Mouse (Mus musculus) right cerebral cortex, postnatal 10 days (tissue): ENCODE results near the gene Atxn1.
A peak's percentile ranks its signal among the peaks of the same experiment; 100 is the strongest.

ENCODE experiments used
- DNase-seq, 2 experiments: peaks; one replicate each; pipeline ENCODE4 v3.0.0; 2021; ENCODE audit warnings: low spot score in 2 of 2

Atxn1 gene

GRCm38 (mm10) chr13:45681196-45681595 is 283.6 kb downstream of the Atxn1 start:
- DNase-seq: no peak

GRCm38 (mm10) chr13:45680651-45681050 is 284.2 kb downstream of the Atxn1 start:
- no peak for DNase-seq

GRCm38 (mm10) chr13:45679096-45679495 is 285.7 kb downstream of the Atxn1 start:
- no peak for DNase-seq

GRCm38 (mm10) chr13:45672628-45673027 is 292.2 kb downstream of the Atxn1 start:
- DNase-seq: no peak

GRCm38 (mm10) chr13:45669969-45670368 is 294.8 kb downstream of the Atxn1 start:
- no peak for DNase-seq

GRCm38 (mm10) chr13:45662852-45663251 is 302.0 kb downstream of the Atxn1 start:
- no peak for DNase-seq

GRCm38 (mm10) chr13:45662216-45662615 is 302.6 kb downstream of the Atxn1 start:
- no peak for DNase-seq

- peak in 1 of 2 experiments; percentile 67 for DNase-seq
These were observed 303.3 kb downstream of the Atxn1 start for GRCm38 (mm10) chr13:45661283-45662185.

GRCm38 (mm10) chr13:45659813-45660212 is 305.0 kb downstream of the Atxn1 start:
- peak; percentile 68 to 78 for DNase-seq

- DNase-seq: no peak
These were observed 306.5 kb downstream of the Atxn1 start for GRCm38 (mm10) chr13:45658343-45658742.

- DNase-seq: no peak
These were observed 307.6 kb downstream of the Atxn1 start for GRCm38 (mm10) chr13:45657176-45657575.

GRCm38 (mm10) chr13:45651652-45652241 is 313.1 kb downstream of the Atxn1 start:
- DNase-seq: peak in 1 of 2 experiments; percentile 49

- DNase-seq: no peak
These were observed 315.5 kb downstream of the Atxn1 start for GRCm38 (mm10) chr13:45649197-45649812.

GRCm38 (mm10) chr13:45643780-45644395 is 320.9 kb downstream of the Atxn1 start:
- DNase-seq: no peak

- DNase-seq: peak in 1 of 2 experiments; percentile 45
These were observed 321.9 kb downstream of the Atxn1 start for GRCm38 (mm10) chr13:45642913-45643312.

- no peak for DNase-seq
These were observed 324.4 kb downstream of the Atxn1 start for GRCm38 (mm10) chr13:45640431-45640830.

GRCm38 (mm10) chr13:45638281-45638680 is 326.5 kb downstream of the Atxn1 start:
- DNase-seq: no peak

- DNase-seq: peak in 1 of 2 experiments; percentile 69
These were observed 327.5 kb downstream of the Atxn1 start for GRCm38 (mm10) chr13:45637324-45637723.

GRCm38 (mm10) chr13:45636435-45636834 is 328.4 kb downstream of the Atxn1 start:
- DNase-seq: no peak

- no peak for DNase-seq
These were observed 330.9 kb downstream of the Atxn1 start for GRCm38 (mm10) chr13:45633918-45634317.

GRCm38 (mm10) chr13:45632133-45632532 is 332.7 kb downstream of the Atxn1 start:
- no peak for DNase-seq
